Mouse (Mus musculus) olfactory bulb, adult 2 months (tissue): ENCODE measurements around the gene Map7.

Experiments used
- CTCF ChIP-seq: fragments of 200-500 bp; IDR thresholded peaks from 2 replicates; pipeline ENCODE4 v1.5.1; 2012; ENCODE audit warnings: low read depth, mild to moderate bottlenecking, low read length, moderate library complexity; ENCODE audit not compliant: insufficient read depth
- POLR2A ChIP-seq: fragments of 200-500 bp; IDR thresholded peaks from 2 replicates; pipeline ENCODE4 v1.6.1; 2012; ENCODE audit warnings: mild to moderate bottlenecking, low read depth, low read length, moderate library complexity; ENCODE audit not compliant: insufficient read depth

DNA sequence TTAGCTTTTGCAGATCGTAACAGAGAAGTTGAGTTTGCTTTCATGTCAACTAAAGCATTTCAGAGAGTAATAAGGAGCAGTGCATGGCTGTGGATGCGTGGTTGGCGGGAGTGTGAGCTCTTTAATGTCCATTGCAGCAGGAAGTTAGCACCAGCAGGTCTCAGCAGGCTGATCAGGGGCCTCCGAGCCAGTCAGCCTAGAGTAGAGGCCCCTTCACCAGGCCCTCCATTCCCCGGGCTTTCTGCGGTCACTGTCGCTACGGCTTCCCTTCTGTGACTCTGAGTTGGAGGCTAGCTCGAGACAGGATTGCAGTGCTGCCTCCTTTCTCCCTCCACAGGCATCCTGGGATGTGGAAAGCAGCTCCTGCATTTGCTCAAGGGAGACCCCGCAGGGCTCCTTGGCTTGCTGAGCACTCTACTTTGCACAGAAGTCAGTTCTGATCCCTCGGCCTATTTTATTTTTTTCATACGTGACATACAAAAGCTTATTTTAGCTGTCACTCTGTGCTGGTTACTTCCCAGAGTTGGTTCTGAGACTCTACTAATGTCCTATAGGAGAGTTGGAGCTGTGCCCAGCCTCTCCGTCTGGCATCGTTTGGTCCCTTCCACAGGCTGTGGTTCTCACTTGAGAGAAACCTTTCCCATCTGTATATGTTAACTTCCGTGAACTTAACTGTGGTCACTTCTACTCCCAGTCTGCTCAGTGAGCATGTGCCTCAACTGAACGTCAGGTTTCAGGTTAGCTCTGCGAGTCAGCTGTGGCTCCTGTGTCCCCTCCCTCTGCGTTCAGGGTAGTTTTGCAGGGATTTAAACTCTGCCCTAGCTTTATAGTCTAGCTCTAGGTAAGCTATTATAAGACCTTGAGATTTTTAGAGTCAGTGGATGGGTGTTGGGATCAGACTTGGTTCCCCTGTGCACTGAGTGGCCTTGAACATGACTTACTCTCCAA lies 36.0 kb upstream of the Map7 start:
- TF ChIP-seq CTCF (no peak), POLR2A (no peak)
